Mouse (Mus musculus): ENCODE data around the gene Gas7.

DNA sequence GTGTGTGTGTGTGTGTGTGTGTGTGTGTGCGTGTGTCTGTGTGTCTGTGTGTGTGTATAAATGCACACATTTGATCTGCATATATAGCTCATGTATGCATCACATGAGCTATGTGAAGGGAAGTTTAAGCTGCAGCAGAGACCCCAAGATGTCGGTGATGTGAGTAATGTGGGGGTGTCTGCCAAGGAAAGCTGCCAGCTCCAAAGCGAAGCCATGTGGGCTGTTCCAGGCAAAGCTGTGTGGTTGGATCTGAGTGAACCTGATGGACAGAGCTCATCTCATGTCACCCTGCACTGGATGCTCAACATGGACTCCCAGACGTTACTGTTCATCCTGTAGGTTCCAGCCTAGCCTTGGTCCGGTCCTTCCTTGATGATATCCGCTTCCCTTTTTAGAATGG is 99.0 kb downstream of the Gas7 start:
- TF ChIP-seq CHD2 (IDR thresholded peaks at IDR 0.05; ENCODE audit: low read depth, low read length) (no peak), ZNF384 (IDR thresholded peaks at IDR 0.05; ENCODE audit: low read depth, low read length) (no peak)

Data from ES-E14 (cell line).